Mouse (Mus musculus): Measurements from ENCODE around the gene Irf7. TPM values are rescaled to one million over a fixed set of nuclear protein-coding genes. Genes with fewer than 3 reads are reported as not detected.
"Not testable (repeated sequence)": the region's sequence is repeated elsewhere in the genome, so short reads cannot be mapped to it uniquely, and the experiment has no call there.

Irf7 gene
- polyA plus RNA-seq, 1 experiment = 7.2 TPM

- TF ChIP-seq CTCF (IDR thresholded peaks at IDR 0.05; ENCODE audit: borderline replicate concordance, insufficient read depth, low read length) (no peak), POLR2A (IDR thresholded peaks at IDR 0.05; ENCODE audit: low read depth, low read length) (no peak)
- H3K4me1 ChIP-seq (ENCODE audit: control insufficient read depth, insufficient read depth, low read length) = no peaks in the 10 kb centered on the region; the same call in 1 of the 2 replicates
- H3K4me3 ChIP-seq (ENCODE audit: insufficient read depth, low read length) = no peak overlapping the region
These were observed 2.6 kb downstream of the Irf7 start for GRCm38 (mm10) chr7:141263640-141264039.

GRCm38 (mm10) chr7:141261480-141261879 lies 4.8 kb downstream of the Irf7 start:
- Histone ChIP-seq H3K4me1 (ENCODE audit: control insufficient read depth, insufficient read depth, low read length) (no peaks in the 10 kb centered on the region; the same call in 1 of the 2 replicates), H3K4me3 (ENCODE audit: insufficient read depth, low read length) (no peak overlapping the region), H3K27ac (ENCODE audit: insufficient read depth, low read length) (no peak overlapping the region)
- TF ChIP-seq POLR2A (IDR thresholded peaks at IDR 0.05; ENCODE audit: low read depth, low read length) (no peak), CTCF (IDR thresholded peaks at IDR 0.05; ENCODE audit: borderline replicate concordance, insufficient read depth, low read length) (no peak)

More at GRCm38 (mm10) chr7:141263640-141264039, 2.6 kb downstream of the Irf7 start:
- no peak overlapping the region for H3K27ac ChIP-seq (ENCODE audit: insufficient read depth, low read length)

GRCm38 (mm10) chr7:141256159-141256558 lies 10.1 kb downstream of the Irf7 start:
- H3K4me3 ChIP-seq (ENCODE audit: insufficient read depth, low read length) = no peak overlapping the region
- no peaks in the 10 kb centered on the region for H3K4me1 ChIP-seq (ENCODE audit: control insufficient read depth, insufficient read depth, low read length)
- H3K27ac ChIP-seq (ENCODE audit: insufficient read depth, low read length) = no peak overlapping the region
- TF ChIP-seq POLR2A (IDR thresholded peaks at IDR 0.05; ENCODE audit: low read depth, low read length) = no peak
- TF ChIP-seq CTCF (IDR thresholded peaks at IDR 0.05; ENCODE audit: borderline replicate concordance, insufficient read depth, low read length) = no peak

GRCm38 (mm10) chr7:141250486-141250885 lies 15.8 kb downstream of the Irf7 start:
- H3K4me1 ChIP-seq (ENCODE audit: control insufficient read depth, insufficient read depth, low read length); H3K4me3 ChIP-seq (ENCODE audit: insufficient read depth, low read length); H3K27ac ChIP-seq (ENCODE audit: insufficient read depth, low read length): not testable (repeated sequence)

- H3K4me1 ChIP-seq (ENCODE audit: control insufficient read depth, insufficient read depth, low read length) = no peaks in the 10 kb centered on the region
- no peak overlapping the region for H3K4me3 ChIP-seq (ENCODE audit: insufficient read depth, low read length)
- no peak overlapping the region for H3K27ac ChIP-seq (ENCODE audit: insufficient read depth, low read length)
- TF ChIP-seq POLR2A (IDR thresholded peaks at IDR 0.05; ENCODE audit: low read depth, low read length) = no peak
- TF ChIP-seq CTCF (IDR thresholded peaks at IDR 0.05; ENCODE audit: borderline replicate concordance, insufficient read depth, low read length) = no peak
These were observed 34.7 kb downstream of the Irf7 start for GRCm38 (mm10) chr7:141231551-141231950.

- Histone ChIP-seq H3K27ac (ENCODE audit: insufficient read depth, low read length) (no peak overlapping the region), H3K4me1 (ENCODE audit: control insufficient read depth, insufficient read depth, low read length) (no peaks in the 10 kb centered on the region), H3K4me3 (ENCODE audit: insufficient read depth, low read length) (no peak overlapping the region)
- TF ChIP-seq POLR2A (IDR thresholded peaks at IDR 0.05; ENCODE audit: low read depth, low read length) (no peak), CTCF (IDR thresholded peaks at IDR 0.05; ENCODE audit: borderline replicate concordance, insufficient read depth, low read length) (no peak)
These were observed 35.2 kb downstream of the Irf7 start for GRCm38 (mm10) chr7:141231111-141231510.

- TF ChIP-seq CTCF (IDR thresholded peaks at IDR 0.05; ENCODE audit: borderline replicate concordance, insufficient read depth, low read length) (no peak), POLR2A (IDR thresholded peaks at IDR 0.05; ENCODE audit: low read depth, low read length) (no peak)
- Histone ChIP-seq H3K27ac (ENCODE audit: insufficient read depth, low read length) (no peak overlapping the region), H3K4me3 (ENCODE audit: insufficient read depth, low read length) (0 out of 2 replicates have a peak overlapping the region, but pooled peaks have one; percentile 3)
These were observed 35.7 kb downstream of the Irf7 start for GRCm38 (mm10) chr7:141230570-141230969.

GRCm38 (mm10) chr7:141229702-141230101 lies 36.6 kb downstream of the Irf7 start:
- Histone ChIP-seq H3K27ac (ENCODE audit: insufficient read depth, low read length) (no peak overlapping the region), H3K4me1 (ENCODE audit: control insufficient read depth, insufficient read depth, low read length) (no peaks in the 10 kb centered on the region), H3K4me3 (ENCODE audit: insufficient read depth, low read length) (peak overlapping the region; percentile 97)
- no peak for TF ChIP-seq CTCF (IDR thresholded peaks at IDR 0.05; ENCODE audit: borderline replicate concordance, insufficient read depth, low read length)
- no peak for TF ChIP-seq POLR2A (IDR thresholded peaks at IDR 0.05; ENCODE audit: low read depth, low read length)

More at GRCm38 (mm10) chr7:141230570-141230969, 35.7 kb downstream of the Irf7 start:
- no peaks in the 10 kb centered on the region for H3K4me1 ChIP-seq (ENCODE audit: control insufficient read depth, insufficient read depth, low read length)

GRCm38 (mm10) chr7:141228279-141229067 lies 37.8 kb downstream of the Irf7 start, which contains the start of gene Phrf1:
Gene Phrf1, plus strand, starts transcription at chr7:141228784.
- TF ChIP-seq CTCF (IDR thresholded peaks at IDR 0.05; ENCODE audit: borderline replicate concordance, insufficient read depth, low read length) = peak; percentile 90
- TF ChIP-seq POLR2A (IDR thresholded peaks at IDR 0.05; ENCODE audit: low read depth, low read length) = peak; percentile 66
- peak within 1 kb of the TSS; percentile 97 for H3K4me3 ChIP-seq (ENCODE audit: insufficient read depth, low read length)
- H3K4me1 ChIP-seq (ENCODE audit: control insufficient read depth, insufficient read depth, low read length) = no peaks in the 10 kb centered on the region
- H3K27ac ChIP-seq (ENCODE audit: insufficient read depth, low read length) = peak within 1 kb of the TSS; percentile 80

- H3K4me1 ChIP-seq (ENCODE audit: control insufficient read depth, insufficient read depth, low read length) = no peaks in the 10 kb centered on the region
- H3K4me3 ChIP-seq (ENCODE audit: insufficient read depth, low read length) = no peak overlapping the region
- TF ChIP-seq CTCF (IDR thresholded peaks at IDR 0.05; ENCODE audit: borderline replicate concordance, insufficient read depth, low read length) (no peak), POLR2A (IDR thresholded peaks at IDR 0.05; ENCODE audit: low read depth, low read length) (no peak)
- no peak overlapping the region for H3K27ac ChIP-seq (ENCODE audit: insufficient read depth, low read length)
These were observed 38.5 kb downstream of the Irf7 start for GRCm38 (mm10) chr7:141227796-141228195.
